15 mouse cellular contexts compared by ENCODE assay signal in genomic region chr3:30404821-30405220, GRCm38 (mm10).
"Had no signal": no experiment of that assay in that cellular context is flagged by ENCODE, and none has a peak within 500 bp of the region (broad histone marks: within the 10 kb centered on the region; RNA-seq: fewer than 3 reads in every experiment).

No protein-coding gene starts in this region.

- H3K4me3 ChIP-seq: neural tube, embryonic 15.5 days; stomach, embryonic 15.5 days had no signal

- H3K4me2 ChIP-seq: neural tube, embryonic 15.5 days; stomach, embryonic 15.5 days had no signal

- H3K27me3 ChIP-seq: neural tube, embryonic 15.5 days; stomach, embryonic 15.5 days had no signal

- DNase-seq: retina, postnatal 1 day; right cerebral cortex, adult 18-20 months; right cerebral cortex, postnatal 14 days; right cerebral cortex, postnatal 25 days; right cerebral cortex, postnatal 4 days; spleen, adult 18-20 months; thymus, adult 18-20 months; thymus, adult 2 months; thymus, postnatal 14 days; thymus, postnatal 25 days; thymus, postnatal 36 days; thymus, postnatal 4 days had no signal

- H3K27ac ChIP-seq: neural tube, embryonic 15.5 days; stomach, embryonic 15.5 days; stomach, postnatal 0 days had no signal

- H3K4me1 ChIP-seq: neural tube, embryonic 15.5 days; stomach, embryonic 15.5 days had no signal

- H3K36me3 ChIP-seq: neural tube, embryonic 15.5 days; stomach, embryonic 15.5 days had no signal

- H3K9ac ChIP-seq: neural tube, embryonic 15.5 days; stomach, embryonic 15.5 days had no signal

- H3K9me3 ChIP-seq: neural tube, embryonic 15.5 days; stomach, embryonic 15.5 days had no signal
